ENCODE assay signal across 9 mouse cellular contexts in genomic region chr8:95242826-95243571, GRCm38 (mm10). TPM values are rescaled to one million over a fixed set of nuclear protein-coding genes. Genes with fewer than 3 reads are reported as not detected.
DNase-seq lines count a peak whose midpoint lies in the region; ATAC-seq lines count a peak whose summit lies in the region.
"Had no signal": no experiment of that assay in that cellular context is flagged by ENCODE, and none has a peak within 500 bp of the region (broad histone marks: within the 10 kb centered on the region; RNA-seq: fewer than 3 reads in every experiment).

No protein-coding gene starts in this region.

- 61% methylated on average over 12 of the region's 12 CpGs for WGBS in forebrain, embryonic 10.5 days
- 34% methylated on average over 12 of the region's 12 CpGs for WGBS in limb, embryonic 15.5 days

- H3K4me2 ChIP-seq in limb, embryonic 15.5 days: no peak overlapping the region

- H3K4me3 ChIP-seq in forebrain, embryonic 10.5 days: peak overlapping the region; percentile 25; the same call in 1 of the 2 replicates
- no peak overlapping the region for H3K4me3 ChIP-seq in limb, embryonic 15.5 days

- ATAC-seq in limb, embryonic 15.5 days (ENCODE audit: insufficient number of reproducible peaks, low FRiP score, low TSS enrichment, low read depth): peak; percentile 22; the same call in 1 of the 2 replicates
- ATAC-seq in erythroid progenitor cell, adult 5-6 weeks (replicated peaks; ENCODE audit: low FRiP score, poor library complexity, severe bottlenecking): no peak

- peak; percentile 33 for DNase-seq in gastrocnemius, adult 18-20 months (ENCODE audit: low spot score)
- DNase-seq in gastrocnemius, adult 8-10 months (ENCODE audit: low spot score in 2 of 2): no peak
- no peak for DNase-seq in forebrain, embryonic 10.5 days (ENCODE audit: extremely low spot score, low spot score)
- peak; percentile 33 for DNase-seq in kidney, adult 9 months
- DNase-seq in telencephalon, adult 2 months (ENCODE audit: low read depth, low spot score): peak; percentile 65
- no peak for DNase-seq in liver

- H3K9ac ChIP-seq in limb, embryonic 15.5 days: no peak overlapping the region
- H3K9ac ChIP-seq: liver, embryonic 14.5 days had no signal

- no peaks in the 10 kb centered on the region for H3K36me3 ChIP-seq in forebrain, embryonic 10.5 days (replicated peaks)
- no peaks in the 10 kb centered on the region for H3K36me3 ChIP-seq in limb, embryonic 15.5 days

- peaks cover 32% of the 10 kb centered on the region for H3K4me1 ChIP-seq in forebrain, embryonic 10.5 days
- peaks cover 14% of the 10 kb centered on the region for H3K4me1 ChIP-seq in limb, embryonic 15.5 days

- peak overlapping the region; percentile 78 for H3K27ac ChIP-seq in forebrain, embryonic 10.5 days
- H3K27ac ChIP-seq in limb, embryonic 15.5 days: no peak overlapping the region
- H3K27ac ChIP-seq: liver, embryonic 14.5 days had no signal

- no peaks in the 10 kb centered on the region for H3K9me3 ChIP-seq in forebrain, embryonic 10.5 days
- H3K9me3 ChIP-seq in limb, embryonic 15.5 days: no peaks in the 10 kb centered on the region

- H3K27me3 ChIP-seq in forebrain, embryonic 10.5 days (ENCODE audit: poor library complexity, severe bottlenecking): no peaks in the 10 kb centered on the region
- no peaks in the 10 kb centered on the region for H3K27me3 ChIP-seq in limb, embryonic 15.5 days

RNA-seq across cellular contexts. Expression of gene Kifc3, which starts 40.4 kb away (rescaled TPM):
- 10 to 100 TPM in 1 of 2 experiments, 1 to 10 TPM in 1; 8.7 to 14.5 TPM for total RNA-seq in gastrocnemius, adult 18-20 months (2021)
- total RNA-seq in gastrocnemius, adult 8-10 months (2022): 10 to 100 TPM in 1 of 4 experiments, 1 to 10 TPM in 3; 6.0 to 11.3 (median 8.5) TPM
- polyA plus RNA-seq in forebrain, embryonic 10.5 days (2016; fragmentation: Nextera tagmentation; extraction: Ambion mirVana): 4.4 and 5.5 TPM in 2 replicates
- polyA plus RNA-seq in limb, embryonic 15.5 days (2015; fragmentation: Nextera tagmentation; extraction: Ambion mirVana): 19.1 and 20.7 TPM in 2 replicates
- total RNA-seq in erythroid progenitor cell, adult 5-6 weeks (2015; ENCODE audit: low replicate concordance): not detected in 2 replicates
- total RNA-seq in erythroid progenitor cell, adult 5-6 weeks (2017; ENCODE audit: low replicate concordance): 0.51 and 0.76 TPM in 2 replicates

Comparison
In these comparisons a context has a peak if more than half of its experiments do, and no peak if none do; other contexts are left out.
1. DNase-seq: peak in gastrocnemius, adult 18-20 months (single experiment), kidney, adult 9 months (single experiment) and telencephalon, adult 2 months (single experiment); none in gastrocnemius, adult 8-10 months (0 of 2), forebrain, embryonic 10.5 days (single experiment) and liver (single experiment).
2. RNA of gene Kifc3, which starts 40.4 kb away (total RNA-seq): 8.7 to 14.5 TPM in gastrocnemius, adult 18-20 months and 6.0 to 11.3 TPM in gastrocnemius, adult 8-10 months; 0.51 to 0.76 TPM in erythroid progenitor cell, adult 5-6 weeks; every median in the first group is over 4 times any median in the second.